Mouse (Mus musculus): ENCODE data around the gene Gm20696.

DNA sequence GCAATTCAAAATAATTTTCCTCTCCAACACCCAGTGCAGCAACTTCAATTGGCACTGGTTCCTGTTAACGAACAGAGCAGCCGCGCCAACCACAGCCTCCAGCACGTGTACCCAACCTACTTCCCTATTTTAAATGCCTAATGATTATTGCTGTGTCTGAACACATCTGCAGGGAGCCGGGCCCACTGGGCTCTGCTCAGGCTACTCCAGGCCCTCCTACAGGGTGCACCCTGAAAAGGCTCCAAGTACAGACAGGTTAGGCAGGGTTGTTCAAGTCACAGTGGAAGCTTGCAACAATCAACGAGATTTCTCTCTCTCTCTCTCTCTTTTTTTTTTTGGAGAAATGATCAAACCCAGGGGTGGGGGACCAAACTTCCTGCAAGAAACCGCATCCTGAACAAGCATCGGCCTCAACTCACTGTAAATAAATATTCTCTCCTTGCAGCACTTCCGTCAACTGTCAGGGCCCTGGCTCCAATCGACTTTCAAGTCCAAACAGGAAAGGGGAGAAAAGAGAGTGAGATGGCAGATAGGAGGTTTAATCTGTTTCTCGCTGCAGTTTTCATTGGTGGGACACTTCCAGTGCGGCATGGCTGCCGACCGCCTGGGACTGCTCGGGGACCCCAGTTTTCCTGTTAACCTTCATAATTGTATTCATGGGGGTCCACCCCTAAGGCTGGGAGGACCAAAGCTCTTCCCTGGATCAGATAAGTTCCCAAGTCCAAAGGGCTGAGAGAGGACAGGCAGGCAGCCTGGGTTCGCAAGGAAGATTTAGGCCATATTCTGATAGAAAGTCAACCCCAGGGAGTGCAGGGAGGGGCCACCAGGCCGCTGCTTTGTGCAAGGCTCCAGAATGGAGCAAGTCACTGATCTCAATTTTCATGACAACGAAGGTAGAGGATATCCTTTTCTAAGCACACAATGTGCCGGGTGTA is 277.6 kb downstream of the Gm20696 start:
- TF ChIP-seq POLR2A (IDR thresholded peaks at IDR 0.05; ENCODE audit: borderline replicate concordance, extremely low read depth, insufficient read depth, insufficient read length, poor library complexity, severe bottlenecking) (no peak), CTCF (IDR thresholded peaks at IDR 0.05; ENCODE audit: borderline replicate concordance, extremely low read depth, insufficient read depth, insufficient read length) (no peak)

Data from brain, embryonic 14.5 days (tissue).